Comparison of ENCODE assay signal across 23 mouse cellular contexts in genomic region chr9:63555460-63555990, GRCm38 (mm10). TPM values are rescaled to one million over a fixed set of nuclear protein-coding genes. Genes with fewer than 3 reads are reported as not detected.
DNase-seq lines count a peak whose midpoint lies in the region; ATAC-seq lines count a peak whose summit lies in the region.
"Had no signal": no experiment of that assay in that cellular context is flagged by ENCODE, and none has a peak within 500 bp of the region (broad histone marks: within the 10 kb centered on the region; RNA-seq: fewer than 3 reads in every experiment).

No protein-coding gene starts in this region.

- no peaks in the 10 kb centered on the region for H3K36me3 ChIP-seq in intestine, embryonic 16.5 days (ENCODE audit: control insufficient read depth, insufficient read depth, low read length)
- H3K36me3 ChIP-seq: forebrain, embryonic 10.5 days; limb, embryonic 13.5 days; liver, embryonic 15.5 days; neural tube, embryonic 13.5 days had no signal

- H3K4me2 ChIP-seq in intestine, embryonic 16.5 days (ENCODE audit: low read depth, low read length), result no peak overlapping the region
- H3K4me2 ChIP-seq: limb, embryonic 13.5 days; liver, embryonic 15.5 days; midbrain, embryonic 11.5 days; neural tube, embryonic 13.5 days had no signal

- intact Hi-C loops in gastrocnemius, postnatal 14 days (cut with DNase I; ENCODE audit: low total_unique reads), result no loop called here
- intact Hi-C loops in gastrocnemius, postnatal 36 days (cut with DNase I), result no loop called here

- ATAC-seq in intestine, embryonic 16.5 days, result no peak
- ATAC-seq: hindbrain, postnatal 0 days; Patski had no signal

- no peaks in the 10 kb centered on the region for H3K27me3 ChIP-seq in intestine, embryonic 16.5 days (replicated peaks; ENCODE audit: control insufficient read depth, insufficient read depth, low read length)
- H3K27me3 ChIP-seq: limb, embryonic 13.5 days; liver, embryonic 15.5 days; neural tube, embryonic 13.5 days; Patski had no signal

- DNase-seq in gastrocnemius, postnatal 14 days, result peak; percentile 9
- DNase-seq in gastrocnemius, postnatal 36 days, result no peak
- DNase-seq in lung, postnatal 36 days, result peak; percentile 4
- no peak for DNase-seq in lung, postnatal 4 days
- peak; percentile 23 for DNase-seq in adipocyte (ENCODE audit: low spot score)
- peak; percentile 44 for DNase-seq in heart, postnatal 4 days
- no peak for DNase-seq in layer of hippocampus, adult 8-10 months (ENCODE audit: low spot score in 2 of 2)
- DNase-seq: B cell, adult 2 months; cerebellum, adult 9-11 months; gastrocnemius, postnatal 10 days; kidney, adult 18-20 months; kidney, postnatal 25 days; lung, postnatal 10 days had no signal

- no peak overlapping the region for H3K9ac ChIP-seq in intestine, embryonic 16.5 days (ENCODE audit: low read depth, low read length)
- H3K9ac ChIP-seq: limb, embryonic 13.5 days; liver, embryonic 15.5 days; neural tube, embryonic 13.5 days had no signal

- 63% methylated on average over 3 of the region's 3 CpGs for WGBS in intestine, embryonic 16.5 days

- no peaks in the 10 kb centered on the region for H3K9me3 ChIP-seq in intestine, embryonic 16.5 days (ENCODE audit: control insufficient read depth, low read length)
- H3K9me3 ChIP-seq: forebrain, embryonic 10.5 days; limb, embryonic 13.5 days; liver, embryonic 15.5 days; neural tube, embryonic 13.5 days had no signal

- H3K4me1 ChIP-seq in intestine, embryonic 16.5 days (ENCODE audit: control insufficient read depth, insufficient read depth, low read length), result no peaks in the 10 kb centered on the region
- H3K4me1 ChIP-seq: limb, embryonic 13.5 days had no signal

- H3K27ac ChIP-seq in intestine, embryonic 16.5 days (ENCODE audit: low read length), result no peak overlapping the region
- H3K27ac ChIP-seq: forebrain, embryonic 10.5 days; hindbrain, postnatal 0 days; limb, embryonic 13.5 days; liver, embryonic 15.5 days; neural tube, embryonic 13.5 days had no signal

- no peak overlapping the region for H3K4me3 ChIP-seq in intestine, embryonic 16.5 days (ENCODE audit: low read length)
- H3K4me3 ChIP-seq: forebrain, embryonic 10.5 days; limb, embryonic 13.5 days; liver, embryonic 15.5 days; neural tube, embryonic 13.5 days had no signal

RNA-seq across cellular contexts. Expression of gene Iqch, which starts 46.8 kb away (rescaled TPM):
- under 1 TPM in 1 of 2 experiments, not detected in 1; 0.07 TPM for total RNA-seq in gastrocnemius, postnatal 14 days (2021)
- total RNA-seq in gastrocnemius, postnatal 36 days (2021), result not detected
- total RNA-seq in heart, postnatal 4 days (2021), result not detected
- under 1 TPM in 1 of 4 experiments, not detected in 3; 0.18 TPM for total RNA-seq in layer of hippocampus, adult 8-10 months (2022)
- 0.06 TPM in 1 of 2 replicates, not detected in the other for polyA plus RNA-seq in intestine, embryonic 16.5 days (2015; fragmentation: Nextera tagmentation; extraction: Ambion mirVana)
- total RNA-seq: gastrocnemius, postnatal 10 days; left cerebral cortex, postnatal 10 days; monocyte, adult 5-6 weeks had no signal
- polyA plus RNA-seq: liver, embryonic 15.5 days had no signal

RNA-seq across cellular contexts. Expression of gene Aagab, which starts 46.9 kb away (rescaled TPM):
- total RNA-seq in gastrocnemius, postnatal 14 days (2021), result 10 to 100 TPM in 1 of 2 experiments, 1 to 10 TPM in 1; 9.3 to 11.2 TPM
- 10 to 100 TPM; 10.9 TPM for total RNA-seq in gastrocnemius, postnatal 36 days (2021)
- total RNA-seq in heart, postnatal 4 days (2021), result 10 to 100 TPM; 18.7 to 22.7 TPM
- total RNA-seq in layer of hippocampus, adult 8-10 months (2022), result 10 to 100 TPM; 50.0 to 62.6 (median 61.7) TPM
- 27.8 and 28.1 TPM in 2 replicates for polyA plus RNA-seq in intestine, embryonic 16.5 days (2015; fragmentation: Nextera tagmentation; extraction: Ambion mirVana)

Comparison
In these comparisons a context has a peak if more than half of its experiments do, and no peak if none do; other contexts are left out.
1. DNase-seq: peak in gastrocnemius, postnatal 14 days (single experiment), lung, postnatal 36 days (single experiment), adipocyte (single experiment) and heart, postnatal 4 days (single experiment); none in gastrocnemius, postnatal 36 days (0 of 2), lung, postnatal 4 days (0 of 2) and layer of hippocampus, adult 8-10 months (0 of 2).